Mouse (Mus musculus) forelimb bud, embryonic 11.5 days (tissue): ENCODE results near the gene Psmg3.

Experiments
- DNase-seq: peaks from one replicate; pipeline ENCODE4 v3.0.0-alpha.2; 2012; ENCODE audit warnings: low read depth, low spot score

The Psmg3 gene

GRCm38 (mm10) chr5:139794137-139794536, 32.5 kb downstream of the Psmg3 start:
- no peak for DNase-seq

- no peak for DNase-seq
Measured at GRCm38 (mm10) chr5:139793338-139794089, 33.2 kb downstream of the Psmg3 start.

- DNase-seq: no peak
Measured at GRCm38 (mm10) chr5:139792966-139793337, 33.7 kb downstream of the Psmg3 start.

DNA sequence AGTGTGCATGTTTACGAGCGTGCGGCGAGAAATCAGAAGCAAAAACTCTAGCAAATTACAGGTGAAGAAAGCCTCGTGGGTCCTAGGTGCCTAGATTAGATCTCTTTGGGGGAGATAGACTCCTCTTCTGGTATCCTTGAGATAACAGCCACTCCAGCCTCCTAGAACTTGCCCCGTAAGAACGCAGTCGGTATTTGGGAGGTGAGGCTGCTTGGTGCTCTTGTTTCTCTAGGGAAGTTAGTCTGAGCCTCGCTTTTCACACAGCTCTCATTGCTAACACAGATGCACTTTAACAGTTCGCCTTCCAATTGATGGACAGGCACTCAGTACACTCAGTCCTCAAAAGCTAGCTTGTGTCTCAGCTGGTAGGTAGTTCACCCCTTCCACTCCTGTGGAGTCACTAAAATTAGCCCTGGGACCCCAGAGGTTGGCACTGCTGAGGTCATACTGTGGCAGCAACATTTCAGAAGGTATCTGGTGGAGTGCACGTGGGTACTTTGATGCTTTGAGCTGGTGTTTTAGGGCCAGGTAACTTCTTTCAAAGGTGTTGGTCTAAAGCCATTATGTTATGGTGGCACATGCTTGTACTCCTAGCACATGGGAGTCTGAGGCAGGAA, 34.4 kb downstream of the Psmg3 start:
- DNase-seq: no peak

DNA sequence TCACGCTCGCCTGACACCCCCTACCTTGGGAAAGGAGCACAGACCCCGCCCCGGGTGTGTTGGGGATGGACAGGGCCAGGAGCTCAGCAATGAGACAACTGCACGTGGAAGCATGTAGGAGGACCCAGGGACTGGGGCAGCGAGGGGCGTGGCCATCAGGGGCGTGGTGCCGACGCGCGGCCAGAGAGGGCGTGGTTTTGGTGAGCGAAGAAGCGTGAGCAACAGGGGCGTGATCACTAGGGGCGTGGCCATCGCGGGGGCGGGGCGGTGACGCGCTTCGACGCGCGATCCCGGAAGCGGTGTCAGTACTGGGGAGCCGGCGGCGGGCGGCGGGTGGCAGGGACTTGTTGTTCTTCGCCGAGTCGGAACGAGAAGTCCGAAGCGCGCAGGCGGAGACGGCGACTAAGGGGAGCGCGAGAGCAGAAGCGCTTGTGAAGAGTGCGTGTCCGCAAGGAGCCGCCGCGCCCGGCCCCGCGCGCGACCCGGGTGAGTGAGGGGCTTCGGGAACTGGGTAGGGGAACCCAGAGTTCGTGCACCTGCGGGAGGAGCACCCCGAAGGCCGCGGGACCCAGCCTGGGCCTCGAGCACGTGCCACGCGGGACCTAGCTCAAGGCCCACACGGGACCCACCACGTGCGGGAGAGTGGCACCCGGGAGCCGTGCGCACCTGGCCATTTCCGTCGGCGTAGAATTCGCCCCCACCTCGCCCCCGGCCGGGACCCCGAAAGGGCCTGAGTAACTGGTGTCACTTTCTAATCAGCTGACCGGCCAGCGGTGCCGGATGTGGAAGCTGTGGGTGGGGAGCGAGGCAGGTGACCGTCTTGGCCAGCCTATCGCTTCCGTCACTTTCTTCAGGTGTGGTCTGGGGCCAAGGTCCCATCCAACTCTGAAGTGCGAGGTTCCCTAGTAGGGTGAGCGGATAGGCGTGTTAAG, 35.2 kb downstream of the Psmg3 start, which contains the start of gene Mafk:
Gene Mafk (plus strand): TSS at position 287 of the 932 bp plus-strand sequence.
- peak; percentile 94 for DNase-seq

GRCm38 (mm10) chr5:139789466-139789865, 37.2 kb downstream of the Psmg3 start:
- DNase-seq: no peak

- DNase-seq: no peak
Measured at GRCm38 (mm10) chr5:139781406-139781805, 45.3 kb downstream of the Psmg3 start.

DNA sequence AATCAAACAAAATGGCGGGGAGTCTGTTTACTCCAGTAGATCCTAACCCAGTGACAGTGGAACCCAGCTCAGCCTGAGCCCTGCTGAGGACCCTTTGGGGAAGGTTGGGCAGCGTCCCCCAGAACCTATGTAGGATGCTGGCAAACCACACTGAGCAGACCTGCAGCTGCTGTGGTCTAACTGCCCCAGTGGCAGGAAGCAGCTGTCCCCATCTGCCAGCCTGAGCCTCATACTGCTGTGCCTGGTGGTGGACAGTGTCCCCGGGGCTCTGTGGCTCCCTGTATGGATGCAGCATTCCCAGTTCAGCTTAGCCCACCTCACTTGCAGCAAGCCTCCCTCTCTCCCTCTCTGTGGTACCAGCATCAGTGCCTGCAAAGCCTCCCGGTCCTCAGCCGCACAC, 49.7 kb downstream of the Psmg3 start:
- no peak for DNase-seq

DNA sequence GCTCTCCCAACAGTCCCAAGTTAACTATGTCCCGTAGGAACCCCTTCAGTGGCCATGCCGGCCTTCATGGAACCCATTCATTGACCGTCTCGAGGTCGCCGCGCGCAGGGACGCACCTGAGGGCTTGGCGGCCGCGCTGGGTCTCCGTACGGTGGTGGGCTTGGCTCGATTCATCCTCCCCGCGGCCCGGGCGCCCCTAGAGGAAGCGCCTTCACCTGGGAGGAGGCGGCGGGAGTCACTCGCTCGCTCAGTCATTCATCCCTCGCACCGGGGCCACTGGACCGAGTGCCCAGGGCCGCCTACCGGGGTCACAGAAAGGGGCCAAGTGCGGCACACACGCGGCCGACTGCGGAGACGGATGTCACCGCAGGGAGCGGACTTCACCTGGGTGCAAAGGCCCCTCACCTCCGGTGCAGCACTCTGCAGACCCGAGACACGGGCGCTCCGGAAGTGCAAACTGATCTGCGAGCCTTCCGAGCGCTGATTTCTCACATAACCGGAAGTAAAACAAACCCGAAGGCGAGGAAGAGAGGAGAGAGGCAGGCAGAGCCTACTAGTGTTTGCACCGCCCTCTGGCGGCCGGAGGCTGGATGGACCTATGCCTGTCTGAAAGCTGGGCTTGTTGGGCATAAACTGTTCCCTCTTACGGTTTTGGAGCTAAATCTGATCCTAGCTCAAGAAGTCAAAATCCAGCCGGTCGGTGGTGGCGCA, 51.3 kb downstream of the Psmg3 start, which contains the start of gene Ints1:
Gene Ints1 (minus strand): TSS at position 459 of the 711 bp plus-strand sequence.
- DNase-seq: peak; percentile 97
